Mouse (Mus musculus) common myeloid progenitor, adult 5-6 weeks (primary cell): ENCODE results near the gene Clcn1. TPM values are rescaled to one million over a fixed set of nuclear protein-coding genes. Genes with fewer than 3 reads are reported as not detected.

Source experiments
- ATAC-seq: replicated peaks from 2 replicates; pipeline ENCODE4 v1.8.0; 2016; ENCODE audit warnings: low read depth, mild to moderate bottlenecking, moderate TSS enrichment, inconsistent platforms; ENCODE audit not compliant: poor library complexity, severe bottlenecking
- total RNA-seq: library from RNA; stranded (forward); fragments of 200-1000, 187-1606 nt; gene quantifications from 2 replicates; pipeline ENCODE4 v1.2.3, GENCODE M21; 2017

Clcn1 gene
- total RNA-seq, 1 experiment from 2014 or later = not detected

DNA sequence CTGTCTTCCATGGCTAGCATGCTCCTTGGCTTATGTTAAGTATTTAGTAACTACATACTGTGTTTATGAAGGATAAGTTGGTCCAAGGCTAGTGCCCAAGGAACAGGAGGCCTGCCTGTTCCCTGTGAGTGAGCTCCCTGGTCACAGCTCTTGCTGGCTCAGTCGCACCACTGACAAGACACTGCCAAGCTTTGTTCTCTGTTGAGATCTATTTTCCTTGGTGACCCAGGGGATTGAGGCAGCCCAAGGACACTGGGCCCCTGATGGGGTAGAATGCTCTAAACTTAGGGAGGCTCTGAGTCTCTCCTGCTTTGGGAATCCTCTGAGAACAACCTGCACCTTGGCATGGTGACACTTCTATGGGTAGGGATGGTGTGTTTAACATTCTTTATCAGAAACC lies 75.6 kb downstream of the Clcn1 start:
- ATAC-seq = no peak

DNA sequence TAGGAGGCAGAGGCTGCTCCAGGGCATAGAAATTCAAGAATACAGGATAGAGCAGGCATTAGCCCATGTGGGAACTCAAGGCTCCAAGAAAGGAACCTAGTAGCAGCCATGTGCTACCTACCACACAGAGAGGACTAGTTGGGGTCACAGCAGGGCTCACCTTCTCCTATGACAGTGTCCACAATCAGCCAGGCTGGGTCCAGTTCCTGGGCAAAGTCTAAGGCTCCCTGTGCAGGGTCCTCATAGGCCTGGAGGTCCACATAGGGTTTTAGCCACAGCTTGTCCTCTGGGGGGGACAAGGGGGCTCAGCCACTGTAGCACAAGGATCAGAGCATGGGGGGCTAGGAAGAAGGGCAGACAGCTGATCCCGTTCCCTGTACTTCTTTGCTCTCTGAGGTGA lies 76.0 kb downstream of the Clcn1 start:
- no peak for ATAC-seq

DNA sequence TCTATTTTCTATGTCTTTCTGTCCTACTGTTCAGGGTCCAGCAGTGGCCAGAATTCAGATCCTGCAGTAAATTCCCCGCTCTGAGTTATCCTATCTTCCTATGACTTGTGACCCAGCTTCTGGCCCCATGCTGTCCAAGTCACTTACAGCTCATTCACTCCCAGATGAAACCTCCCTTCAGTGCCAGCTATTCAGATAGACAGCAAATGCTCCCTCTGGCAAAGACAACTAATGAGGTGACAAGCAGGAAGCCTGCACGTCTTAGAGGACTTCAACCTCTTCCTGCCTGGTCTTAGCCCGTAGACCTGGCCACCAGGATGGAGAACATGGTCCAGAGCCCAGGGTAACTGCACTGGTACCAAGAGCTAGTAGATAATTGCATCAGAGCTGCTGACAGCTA lies 76.5 kb downstream of the Clcn1 start:
- 0 out of 2 replicates have a peak, but pooled peaks have one; percentile 16 for ATAC-seq

DNA sequence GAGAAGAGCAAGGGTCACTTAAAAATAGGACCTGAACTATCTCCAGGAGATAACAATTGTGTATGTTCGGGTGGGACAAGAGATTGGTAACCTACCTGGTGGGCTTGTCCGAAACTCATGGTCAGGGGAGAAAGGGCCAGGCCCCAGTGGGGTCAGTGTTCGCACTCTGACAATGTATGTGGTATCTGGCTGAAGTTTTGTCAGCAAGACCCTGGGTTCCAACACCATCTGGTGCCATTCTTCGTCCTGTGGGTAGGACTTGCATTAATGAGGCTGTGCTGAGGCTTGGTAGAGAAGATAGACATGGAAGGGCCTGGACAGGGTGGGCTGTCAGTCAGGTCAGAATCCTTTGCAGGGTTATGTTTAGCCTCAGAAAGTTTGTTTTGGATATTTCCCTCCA lies 77.6 kb downstream of the Clcn1 start:
- no peak for ATAC-seq

DNA sequence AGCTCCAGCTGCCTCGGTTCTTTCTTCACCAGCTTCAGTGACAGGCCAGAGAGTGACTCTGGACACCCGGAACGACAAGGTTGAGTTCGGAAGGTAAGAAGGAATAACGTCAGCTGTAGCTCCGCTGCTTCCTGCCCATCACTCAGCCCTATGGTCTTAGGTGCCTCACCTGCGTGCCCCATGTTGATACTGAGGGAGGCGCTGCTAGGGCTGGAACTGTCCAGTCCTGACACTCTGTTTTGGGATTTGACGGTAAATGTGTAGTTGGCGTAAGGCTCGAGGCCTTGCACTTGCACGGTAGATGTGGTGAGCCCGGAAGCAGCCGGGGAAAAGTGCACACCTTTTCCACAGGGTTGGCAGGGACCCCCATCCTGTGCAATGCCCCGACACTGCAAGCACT lies 78.1 kb downstream of the Clcn1 start:
- ATAC-seq = no peak

DNA sequence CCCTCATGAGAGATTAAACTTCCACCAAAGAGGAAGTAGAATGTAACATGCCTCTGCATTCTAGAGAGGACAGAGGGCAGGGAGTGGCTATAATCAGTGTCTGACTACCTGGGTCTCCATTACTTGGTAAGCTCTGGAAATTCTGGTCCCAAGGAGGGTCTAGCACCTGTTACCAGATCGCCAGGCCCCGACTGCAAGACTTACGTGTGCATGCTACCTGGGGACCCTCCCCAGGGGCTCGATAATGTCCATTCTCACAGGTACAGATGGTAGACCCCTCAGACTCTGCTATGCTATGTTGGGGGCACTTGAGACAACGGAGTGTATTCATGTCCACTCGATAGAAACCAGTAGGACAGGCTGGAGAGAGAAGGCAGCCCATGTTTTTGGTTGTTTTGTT lies 78.7 kb downstream of the Clcn1 start:
- ATAC-seq = no peak

Other genes starting within 250 kb of the Clcn1 start
- gene Sva, start 248.3 kb upstream of the Clcn1 start, total RNA-seq = not detected in 2 replicates
- gene Tas2r139, start 145.7 kb upstream of the Clcn1 start, total RNA-seq = not detected in 2 replicates
- not detected in 2 replicates for gene Tas2r144, start 71.4 kb upstream of the Clcn1 start, total RNA-seq
- 8.3 and 14.6 TPM in 2 replicates for gene Gstk1, start 40.8 kb upstream of the Clcn1 start, total RNA-seq
- not detected in 2 replicates for gene Tmem139, start 24.7 kb upstream of the Clcn1 start, total RNA-seq
- gene Casp2, start 21.7 kb upstream of the Clcn1 start, total RNA-seq = 88.4 and 100 TPM in 2 replicates
- not detected in 2 replicates for gene Fam131b, start 38.0 kb downstream of the Clcn1 start, total RNA-seq
- gene Zyx, start 62.9 kb downstream of the Clcn1 start, total RNA-seq = 34.5 and 48.0 TPM in 2 replicates
- gene Epha1, start 86.6 kb downstream of the Clcn1 start, total RNA-seq = 1.8 TPM in 1 of 2 replicates, not detected in the other
- gene Tas2r143, start 113.6 kb downstream of the Clcn1 start, total RNA-seq = not detected in 2 replicates
- not detected in 2 replicates for gene Tas2r135, start 118.7 kb downstream of the Clcn1 start, total RNA-seq
- not detected in 2 replicates for gene Tas2r126, start 147.8 kb downstream of the Clcn1 start, total RNA-seq
- not detected in 2 replicates for gene Olfr458, start 178.5 kb downstream of the Clcn1 start, total RNA-seq
- gene Olfr457, start 189.7 kb downstream of the Clcn1 start, total RNA-seq = not detected in 2 replicates
- gene Olfr456, start 200.5 kb downstream of the Clcn1 start, total RNA-seq = not detected in 2 replicates